Mouse (Mus musculus): Measurements from ENCODE around the gene Ncaph.
"Not testable (repeated sequence)": the region's sequence is repeated elsewhere in the genome, so short reads cannot be mapped to it uniquely, and the experiment has no call there.

GRCm38 (mm10) chr2:127090151-127090550 lies 43.6 kb downstream of the Ncaph start:
- not testable (repeated sequence) for TF ChIP-seq CTCF (IDR thresholded peaks at IDR 0.05; ENCODE audit: borderline replicate concordance, insufficient read depth, low read depth, low read length); POLR2A (IDR thresholded peaks at IDR 0.05; ENCODE audit: borderline replicate concordance, insufficient read depth, low read length)
